Mouse (Mus musculus) bone marrow macrophage, adult 2 months (primary cell): Measurements from ENCODE around the gene Ube4b.

ENCODE experiments used
- CTCF ChIP-seq: IDR thresholded peaks from 2 replicates; pipeline ENCODE4 v1.5.1; 2012; ENCODE audit warnings: low read depth, mild to moderate bottlenecking, low read length, moderate library complexity
- POLR2A ChIP-seq: IDR thresholded peaks from 2 replicates; pipeline ENCODE4 v1.6.1; 2012; ENCODE audit warnings: mild to moderate bottlenecking, low read depth, low read length, borderline replicate concordance

DNA sequence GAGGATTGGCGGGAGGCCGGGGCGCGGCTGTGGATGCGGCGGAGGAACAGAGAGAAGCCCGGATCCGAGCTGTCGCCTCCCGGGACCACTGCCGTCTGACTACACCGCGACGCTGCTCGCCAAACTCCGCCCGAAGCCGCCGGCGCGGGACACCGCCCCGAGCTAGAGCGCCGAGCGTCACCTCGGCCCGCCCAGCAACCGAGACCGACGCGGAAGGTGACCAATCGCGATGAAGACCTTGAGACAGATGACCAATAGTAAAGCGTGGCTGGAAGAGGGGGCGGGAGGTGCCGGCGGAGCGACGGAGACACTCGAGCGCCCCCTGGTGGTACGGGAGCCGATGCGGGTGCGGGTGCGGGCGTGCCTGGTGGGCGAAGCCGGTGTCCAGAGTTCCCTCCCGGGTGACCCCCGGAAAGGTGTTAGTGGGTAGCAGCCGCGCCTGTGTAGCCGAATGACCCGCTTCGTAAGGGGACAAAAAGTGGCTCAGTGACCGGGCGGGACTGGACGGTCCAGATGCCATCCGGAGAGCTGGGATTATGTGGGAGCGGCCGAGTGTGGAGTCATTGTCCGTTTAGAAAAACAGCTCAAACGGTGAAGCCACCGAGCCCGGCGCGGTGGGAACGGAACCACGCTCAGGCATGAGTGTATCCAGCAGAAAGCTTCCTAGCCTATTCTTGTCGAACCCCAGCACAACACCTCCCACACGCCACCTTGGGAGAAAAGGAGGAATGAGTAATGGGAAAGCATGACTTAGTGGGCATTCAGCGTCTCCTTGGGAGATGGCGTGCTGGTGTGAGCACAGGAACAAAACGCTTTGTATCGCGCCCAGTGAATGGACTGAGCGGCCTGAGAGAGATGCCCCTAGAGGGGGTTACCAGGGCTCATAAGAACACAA, 118.7 kb downstream of the Ube4b start, which contains the start of gene Kif1b:
- no peak for TF ChIP-seq POLR2A
- TF ChIP-seq CTCF, result peak; percentile 50
